14 mouse cellular contexts compared by ENCODE assay signal in genomic region chr19:50325686-50326085, GRCm38 (mm10).
A peak's percentile ranks its signal among the peaks of the same experiment; 100 is the strongest.
DNase-seq lines count a peak whose midpoint lies in the region; ATAC-seq and TF ChIP-seq lines count a peak whose summit lies in the region.
"Had no signal": no experiment of that assay in that cellular context is flagged by ENCODE, and none has a peak within 500 bp of the region (broad histone marks: within the 10 kb centered on the region; RNA-seq: fewer than 3 reads in every experiment).

No protein-coding gene starts in this region.

- no peaks in the 10 kb centered on the region for H3K4me1 ChIP-seq in liver, adult 2 months (ENCODE audit: control insufficient read depth, insufficient read depth, low read length)
- H3K4me1 ChIP-seq: liver, embryonic 13.5 days had no signal

- no peak for TF ChIP-seq POLR2A in liver, adult 2 months (IDR thresholded peaks at IDR 0.05; ENCODE audit: extremely low read depth, insufficient read depth, low read length)

- ATAC-seq in activated CD4-positive, CD25-positive, alpha-beta regulatory T cell, adult 4 months: no peak
- ATAC-seq: inflammation-experienced regulatory T-cells, adult 6 months had no signal

- H3K27me3 ChIP-seq in liver, adult 2 months (ENCODE audit: control insufficient read depth, insufficient read depth, low read length): no peaks in the 10 kb centered on the region
- H3K27me3 ChIP-seq: liver, embryonic 13.5 days had no signal

- no peak for TF ChIP-seq CTCF in liver, adult 2 months (IDR thresholded peaks at IDR 0.05; ENCODE audit: low read depth, low read length)

- H3K9ac ChIP-seq in liver, adult 2 months (ENCODE audit: low read depth, low read length): no peak overlapping the region
- H3K9ac ChIP-seq: forebrain, postnatal 0 days; liver, embryonic 13.5 days had no signal

- no peak overlapping the region for H3K4me3 ChIP-seq in liver, adult 2 months (ENCODE audit: insufficient read depth, low read depth, low read length)
- H3K4me3 ChIP-seq: liver, embryonic 13.5 days had no signal

- H3K79me2 ChIP-seq in liver, adult 2 months (ENCODE audit: control insufficient read depth, insufficient read depth, low read length): no peaks in the 10 kb centered on the region

- WGBS in liver, adult 2 months: 86% methylated on average over 10 of the region's 10 CpGs

- DNase-seq in heart, postnatal 36 days: peak; percentile 2 to 6
- no peak for DNase-seq in heart, postnatal 14 days
- DNase-seq in liver, adult 2 months (ENCODE audit: extremely low read depth, low read depth, low spot score): peak; percentile 36
- no peak for DNase-seq in liver
- DNase-seq in cerebellum, adult 9-10 months: peak; percentile 12
- DNase-seq in gastrocnemius, postnatal 14 days: peak; percentile 15
- DNase-seq in retina, embryonic 14.5 days (ENCODE audit: low spot score): no peak
- DNase-seq: embryo, embryonic 11 days; liver, embryonic 13.5 days; lung, postnatal 10 days had no signal

- H3K27ac ChIP-seq in liver, adult 2 months (replicated peaks; ENCODE audit: insufficient read depth, low read depth, low read length): no peak overlapping the region
- H3K27ac ChIP-seq: liver, embryonic 13.5 days had no signal

- intact Hi-C loops in heart, postnatal 36 days (cut with DNase I): no loop called here
- intact Hi-C loops in heart, postnatal 14 days (cut with DNase I): no loop called here
- intact Hi-C loops in gastrocnemius, postnatal 14 days (cut with DNase I; ENCODE audit: low total_unique reads): no loop called here

- H3K36me3 ChIP-seq in liver, adult 2 months (ENCODE audit: control insufficient read depth, insufficient read depth, low read length): no peaks in the 10 kb centered on the region
- H3K36me3 ChIP-seq: G1E; liver, embryonic 13.5 days had no signal

Comparison
In these comparisons a context has a peak if more than half of its experiments do, and no peak if none do; other contexts are left out.
1. DNase-seq: peak in heart, postnatal 36 days (2 of 2), liver, adult 2 months (single experiment), cerebellum, adult 9-10 months (single experiment) and gastrocnemius, postnatal 14 days (single experiment); none in heart, postnatal 14 days (0 of 2), liver (single experiment) and retina, embryonic 14.5 days (single experiment).